Mouse (Mus musculus) heart, postnatal 36 days (tissue): Measurements from ENCODE around the gene Ctbp1. TPM values are rescaled to one million over a fixed set of nuclear protein-coding genes. Genes with fewer than 3 reads are reported as not detected.
A peak's percentile ranks its signal among the peaks of the same experiment; 100 is the strongest.

Experiments used
- DNase-seq, 2 experiments: peaks; one replicate each; pipeline ENCODE4 v3.0.0; 2021 to 2022
- intact Hi-C: fragments of 180-260 bp; cut with DNase I; formaldehyde crosslinking; loops from one replicate; pipeline ENCODE4 v1.15.1; 2025
- total RNA-seq, 2 experiments: library from RNA; stranded (reverse); gene quantifications; 2 replicates each; pipeline ENCODE4 v1.2.3; 2021

Ctbp1 gene
- 100 to 1,000 TPM; 213 to 214 TPM for total RNA-seq

DNA sequence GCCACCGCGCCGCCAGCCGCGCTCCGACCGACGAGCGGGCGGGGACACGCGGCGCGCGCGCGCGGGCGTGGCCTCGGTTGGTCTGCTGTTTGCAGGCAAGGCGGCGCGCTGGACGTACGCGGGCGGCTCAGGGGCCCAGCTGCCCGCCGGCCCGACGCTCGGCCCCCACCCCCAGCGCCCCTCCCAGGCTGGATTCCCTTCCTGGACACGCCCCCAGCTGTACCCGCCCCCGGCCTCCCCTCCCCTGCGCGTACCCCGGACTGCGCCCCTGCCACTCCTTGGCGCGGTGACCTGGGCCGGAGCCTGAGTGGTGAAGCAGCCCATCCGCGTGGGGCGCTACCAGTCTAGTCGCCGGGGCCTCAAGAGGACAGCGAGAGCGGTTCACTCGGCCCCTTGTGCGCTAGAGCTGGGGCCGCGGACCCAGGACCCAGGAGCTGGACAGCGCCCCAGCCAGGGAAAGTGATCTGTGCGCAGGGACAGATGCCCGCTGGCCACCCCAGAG, at the start of gene Ctbp1:
Gene Ctbp1 (minus strand): TSS at position 42 of the 502 bp plus-strand sequence.
- intact Hi-C loops = loop anchor here (1.0 to 10.0 kb wide), 4 partner anchors 60 to 350 kb away; partner anchors contain the start of genes Fam53a, Gm9903, Maea and Uvssa

DNA sequence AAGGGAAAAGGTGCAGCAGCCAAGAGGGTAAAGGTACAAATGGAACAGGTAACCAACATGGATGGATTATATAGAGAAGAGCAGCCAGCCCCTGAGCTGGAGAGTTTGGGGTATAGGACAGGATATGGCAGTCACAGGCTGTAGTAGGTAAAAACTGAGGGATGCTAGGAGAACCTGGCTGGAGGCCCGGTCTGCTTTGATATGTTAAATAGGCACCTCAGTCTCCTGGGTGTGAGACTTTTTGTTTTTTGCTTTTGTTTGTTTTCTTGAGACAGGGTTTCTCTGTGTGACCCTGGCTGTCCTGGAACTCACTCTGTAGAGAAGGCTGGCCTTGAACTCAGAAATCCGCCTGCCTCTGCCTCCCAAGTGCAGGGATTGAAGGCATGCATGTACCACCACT, 49.7 kb upstream of the Ctbp1 start:
- intact Hi-C loops = no loop called here
- no peak for DNase-seq

More for the DNA sequence above, at the start of gene Ctbp1:
- peak; percentile 89 to 96 for DNase-seq

DNA sequence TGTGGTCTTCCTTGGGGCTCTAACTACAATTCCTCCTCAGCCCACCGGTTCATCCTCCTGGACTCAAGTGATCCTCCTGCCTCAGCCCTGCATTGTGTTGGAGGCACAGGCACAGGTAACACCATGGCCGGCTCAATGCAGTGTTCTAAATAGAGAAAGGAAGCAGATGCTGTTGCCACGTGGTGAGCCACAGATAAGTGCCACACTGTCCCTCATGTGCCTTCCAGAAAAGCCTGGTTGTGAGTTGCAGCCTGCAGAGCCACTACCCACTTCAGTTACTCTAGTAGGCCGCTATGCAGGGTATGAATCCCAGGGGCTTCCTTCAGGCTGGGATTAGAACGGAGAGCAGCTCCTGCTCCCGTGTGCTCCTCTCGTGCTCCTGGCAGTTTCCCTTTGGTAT, 37.4 kb upstream of the Ctbp1 start:
- intact Hi-C loops = no loop called here
- DNase-seq = no peak

DNA sequence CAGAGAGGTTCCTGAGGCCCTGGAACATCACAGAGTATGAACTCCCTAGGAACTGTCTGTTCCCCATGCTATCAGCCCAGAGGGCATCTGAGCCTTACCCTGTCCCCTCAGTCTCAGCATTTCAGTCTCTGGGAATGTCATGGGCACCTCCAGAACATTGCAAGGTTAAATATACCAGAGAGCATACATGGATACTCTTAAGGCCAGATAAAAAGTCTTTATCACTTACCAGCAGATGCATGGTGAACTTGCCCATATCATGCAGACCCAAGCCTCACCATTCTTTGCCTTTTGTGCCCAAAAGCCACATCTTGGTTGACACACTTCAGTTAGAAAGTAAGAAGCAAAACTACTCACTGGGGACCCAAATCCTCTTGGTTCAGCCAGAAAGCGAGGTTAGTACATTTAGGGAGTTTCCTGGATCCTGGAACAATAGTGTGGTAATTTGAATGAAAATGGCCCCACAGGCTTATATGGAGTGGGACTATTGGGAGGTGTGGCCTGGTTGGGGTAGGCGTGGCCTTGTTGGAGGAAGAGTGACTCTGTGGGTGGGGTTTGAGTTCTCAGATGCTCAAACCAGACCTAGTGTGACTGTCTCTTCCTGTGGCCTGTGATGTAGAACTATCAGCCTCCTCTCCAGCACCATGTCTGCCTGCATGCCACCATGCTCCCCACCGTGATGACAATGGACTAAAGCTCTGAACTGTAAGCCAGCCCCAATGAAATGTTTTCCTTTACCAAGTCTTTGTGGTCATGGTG, 36.1 kb upstream of the Ctbp1 start:
- DNase-seq = no peak
- intact Hi-C loops = no loop called here

DNA sequence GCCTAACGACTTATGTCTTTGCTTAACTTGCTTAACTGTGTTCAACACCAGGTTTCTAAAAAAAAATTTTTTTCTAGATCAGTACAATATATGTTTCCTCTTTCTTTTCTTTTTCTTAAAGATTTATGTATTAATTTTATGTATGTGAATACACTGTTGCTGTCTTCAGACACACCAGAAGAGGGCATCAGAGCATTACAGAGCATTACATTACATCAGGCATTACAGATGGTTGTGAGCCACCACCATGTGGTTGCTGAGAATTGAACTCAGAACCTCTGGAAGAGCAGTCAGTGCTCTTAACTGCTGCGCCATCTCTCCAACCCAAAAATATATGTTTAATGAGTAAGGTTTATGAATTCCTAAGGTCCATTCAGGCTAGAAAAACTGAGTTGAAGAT, 27.0 kb upstream of the Ctbp1 start:
- intact Hi-C loops = no loop called here

DNA sequence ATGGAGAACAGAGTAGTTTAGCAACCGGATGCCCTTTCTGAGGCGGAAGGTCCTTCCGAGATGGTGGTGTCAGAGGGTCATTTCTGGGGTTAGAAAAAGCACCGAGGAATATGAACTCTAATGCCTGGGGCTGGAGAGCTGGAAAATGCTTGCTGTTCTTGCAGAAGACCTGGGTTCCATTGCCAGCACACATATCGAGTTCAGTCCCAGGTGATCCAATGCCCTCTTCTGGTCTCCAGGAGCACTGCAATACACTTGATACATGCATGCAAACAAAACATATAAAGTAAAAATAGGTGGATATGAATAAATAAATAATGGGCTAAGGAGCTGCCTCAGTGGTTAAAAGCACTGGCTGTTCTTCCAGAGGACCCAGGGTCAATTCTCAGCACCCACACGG, 22.4 kb upstream of the Ctbp1 start:
- DNase-seq = peak; percentile 8 to 20
- intact Hi-C loops = loop anchor here (2.0 kb wide), 1 partner anchor 92 kb away; no protein-coding TSS in a partner anchor

More for the DNA sequence above, 27.0 kb upstream of the Ctbp1 start:
- no peak for DNase-seq

GRCm38 (mm10) chr5:33293796-33294430, 19.1 kb upstream of the Ctbp1 start:
- intact Hi-C loops = no loop called here
- DNase-seq = no peak

GRCm38 (mm10) chr5:33283951-33284350, 9.2 kb upstream of the Ctbp1 start:
- intact Hi-C loops = no loop called here
- no peak for DNase-seq

- DNase-seq = no peak
- intact Hi-C loops = no loop called here
These were observed 6.6 kb upstream of the Ctbp1 start for GRCm38 (mm10) chr5:33281428-33281827.

- intact Hi-C loops = loop anchor here (10.0 kb wide), 1 partner anchor 346 kb away; the partner anchor contains the start of genes Fam53a and Gm9903
- DNase-seq = no peak
These were observed 4.2 kb upstream of the Ctbp1 start for GRCm38 (mm10) chr5:33278950-33279349.

- intact Hi-C loops = loop anchor here (1.0 to 10.0 kb wide), 2 partner anchors 60 to 348 kb away; partner anchors contain the start of genes Fam53a and Gm9903
- DNase-seq = no peak
These were observed 2.5 kb upstream of the Ctbp1 start for GRCm38 (mm10) chr5:33277286-33277685.

GRCm38 (mm10) chr5:33275754-33276153, 960 bp upstream of the Ctbp1 start:
- no peak for DNase-seq
- intact Hi-C loops = loop anchor here (1.0 to 10.0 kb wide), 3 partner anchors 59 to 349 kb away; partner anchors contain the start of genes Fam53a, Gm9903, Maea and Uvssa

DNA sequence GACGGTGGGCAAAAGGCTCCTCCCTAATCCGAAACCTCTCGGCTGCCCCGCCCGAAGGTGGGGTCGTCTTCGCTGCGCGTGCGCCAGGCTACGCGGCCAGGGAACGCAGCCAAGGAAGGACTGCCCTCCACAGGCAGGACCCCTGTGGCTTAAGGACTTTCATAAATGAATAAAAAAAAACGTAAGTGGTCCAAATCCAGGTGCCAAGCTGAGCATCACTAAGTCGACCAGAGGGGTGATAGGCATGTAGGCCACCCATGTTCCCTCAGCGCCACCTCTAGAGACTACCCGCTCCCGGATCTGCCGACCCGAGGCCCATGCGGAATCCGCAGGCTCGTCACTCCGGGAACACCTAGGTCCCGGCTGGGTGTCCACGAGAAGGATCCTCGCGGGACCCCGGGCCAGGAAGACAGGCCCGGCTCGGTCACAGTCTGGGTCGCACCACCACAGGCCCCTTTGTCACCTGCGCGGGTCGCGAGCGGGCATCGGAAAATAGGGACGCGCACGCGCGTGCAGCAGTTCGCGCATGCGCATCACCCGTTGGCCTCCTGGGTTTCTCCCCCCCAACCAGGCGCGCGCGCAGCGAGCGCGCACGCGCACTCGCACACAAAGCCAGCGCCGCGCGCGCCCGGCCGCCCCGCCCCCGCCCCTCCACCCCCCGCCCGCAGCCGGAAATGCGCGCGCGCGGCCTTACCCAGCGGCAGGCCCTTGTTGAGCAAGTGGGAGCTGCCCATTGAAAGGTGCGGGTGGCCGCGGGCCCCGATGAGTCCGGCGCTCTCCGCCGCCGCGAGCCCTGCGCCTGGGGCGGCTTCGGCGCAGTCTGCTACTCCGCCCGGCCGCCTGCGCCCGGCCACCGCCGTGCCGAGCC, 475 bp downstream of the Ctbp1 start:
- intact Hi-C loops = loop anchor here (2.0 to 10.0 kb wide), 3 partner anchors 60 to 350 kb away; partner anchors contain the start of genes Fam53a, Gm9903 and Maea
- peak; percentile 90 to 96 for DNase-seq

DNA sequence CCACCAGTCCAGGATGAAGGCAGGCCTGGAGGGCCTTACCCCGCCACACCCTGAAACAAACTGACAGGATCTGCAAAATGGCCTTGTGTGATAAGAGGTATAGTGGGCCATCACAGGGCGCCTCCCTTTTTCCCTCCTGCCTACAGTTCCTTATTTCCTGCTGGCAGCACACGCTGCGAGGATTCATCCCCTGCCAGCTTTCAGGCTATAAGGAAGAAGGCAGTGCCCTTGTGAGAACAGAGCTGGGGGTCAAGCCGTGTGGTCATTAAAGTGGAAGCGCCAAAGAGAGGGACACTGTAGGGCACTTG, 1.1 kb downstream of the Ctbp1 start:
- intact Hi-C loops = loop anchor here (2.0 to 10.0 kb wide), 3 partner anchors 61 to 351 kb away; partner anchors contain the start of genes Fam53a, Gm9903 and Maea
- no peak for DNase-seq

GRCm38 (mm10) chr5:33272845-33273776, 1.7 kb downstream of the Ctbp1 start:
- DNase-seq = no peak
- intact Hi-C loops = loop anchor here (5.0 to 10.0 kb wide), 2 partner anchors 169 to 352 kb away; partner anchors contain the start of genes Fam53a and Gm9903

- intact Hi-C loops = loop anchor here (5.0 to 10.0 kb wide), 2 partner anchors 170 to 353 kb away; partner anchors contain the start of genes Fam53a and Gm9903
These were observed 2.6 kb downstream of the Ctbp1 start for GRCm38 (mm10) chr5:33272146-33272545.

DNA sequence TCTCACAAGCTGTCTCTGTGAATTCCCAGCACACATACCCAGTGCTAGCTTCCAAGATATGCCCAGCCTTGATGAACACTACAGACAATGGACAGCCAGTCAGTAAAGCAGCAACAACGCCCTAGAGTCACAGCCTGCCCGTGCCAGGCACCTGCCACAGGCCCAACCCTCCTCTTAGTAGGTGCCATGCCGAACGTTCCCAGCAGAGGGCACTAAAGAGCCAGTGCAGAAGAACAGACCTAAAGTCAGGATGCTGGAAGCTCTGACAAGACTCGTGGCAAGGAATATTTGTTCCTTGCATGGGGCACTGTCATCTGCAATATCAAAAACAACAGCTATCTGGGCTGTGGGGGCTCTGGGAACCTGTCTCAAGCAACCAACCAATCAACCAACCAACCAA, 4.2 kb downstream of the Ctbp1 start:
- intact Hi-C loops = loop anchor here (2.0 to 10.0 kb wide), 3 partner anchors 68 to 354 kb away; partner anchors contain the start of genes Fam53a and Gm9903
- DNase-seq = peak; percentile 85 to 94

More at GRCm38 (mm10) chr5:33272146-33272545, 2.6 kb downstream of the Ctbp1 start:
- DNase-seq = no peak

DNA sequence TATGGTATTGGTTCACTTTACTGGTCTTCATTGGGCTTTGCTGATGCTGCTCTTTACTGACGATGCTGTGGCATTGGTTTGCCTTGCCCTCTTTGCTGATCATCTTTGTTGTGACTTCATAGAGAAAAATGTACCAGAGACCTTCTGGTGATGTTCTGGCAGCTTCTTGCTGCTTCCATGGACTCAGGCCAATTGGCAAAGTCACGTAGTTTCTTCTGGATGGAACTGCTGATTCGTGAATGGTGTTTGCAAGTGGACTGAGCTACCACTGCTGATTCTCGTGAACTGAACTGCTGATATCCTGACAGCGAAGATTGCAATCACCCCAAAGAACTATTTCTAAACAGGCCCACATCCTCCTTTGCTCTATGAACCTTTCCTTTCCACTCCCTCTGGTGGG, 20.4 kb downstream of the Ctbp1 start:
- intact Hi-C loops = no loop called here
- DNase-seq = no peak

- intact Hi-C loops = no loop called here
- no peak for DNase-seq
These were observed 26.6 kb downstream of the Ctbp1 start for GRCm38 (mm10) chr5:33248186-33248585.
